Mouse (Mus musculus): ENCODE data around the gene Lypd8.
"Not testable (repeated sequence)": the region's sequence is repeated elsewhere in the genome, so short reads cannot be mapped to it uniquely, and the experiment has no call there.

Lypd8 gene

DNA sequence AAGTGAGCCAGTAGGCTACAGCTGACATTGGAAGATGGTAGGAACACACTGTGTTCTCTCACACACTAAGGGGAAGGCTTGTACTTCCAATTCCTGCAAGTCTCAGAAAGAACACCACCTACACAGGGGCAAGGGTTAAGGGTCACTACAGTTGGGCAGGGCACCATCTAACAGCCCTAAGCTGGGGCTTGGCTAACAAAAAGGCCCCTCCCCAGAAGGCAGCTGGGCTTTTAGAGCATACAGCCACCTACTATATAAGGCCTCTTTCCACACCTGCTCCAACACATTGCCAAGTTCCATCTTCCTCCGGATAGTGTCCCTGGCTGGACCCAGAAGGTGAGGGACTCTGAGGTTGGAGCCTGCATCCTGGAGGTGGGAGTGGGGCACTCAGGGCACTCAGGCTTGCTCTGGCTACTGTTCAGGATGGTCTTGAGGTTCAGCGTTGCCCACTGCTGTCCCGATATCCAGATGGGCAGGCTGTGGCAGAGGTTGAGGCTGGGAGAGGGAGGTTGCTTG, at the start of gene Lypd8:
Gene Lypd8 (plus strand): TSS at position 281 of the 516 bp plus-strand sequence.
- no peak for DNase-seq (ENCODE audit: low read depth, low spot score)

DNA sequence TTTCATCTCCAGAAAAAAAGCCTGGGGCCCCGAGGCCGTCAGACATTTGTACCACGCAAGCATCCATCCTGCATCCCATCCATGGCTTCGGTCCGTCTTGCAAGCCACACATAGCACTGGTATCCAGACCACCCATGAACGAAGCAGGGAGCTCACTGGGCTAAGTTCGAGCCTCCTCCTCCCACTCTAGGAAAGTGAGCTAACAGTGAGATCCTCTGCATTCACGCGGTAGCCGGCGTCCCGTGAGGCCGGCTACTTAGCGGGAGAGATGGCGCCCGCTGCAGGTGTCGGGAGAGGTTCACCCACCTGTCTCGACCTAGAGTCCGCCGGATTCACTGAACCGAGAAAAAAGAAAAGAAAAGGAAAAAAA, 49.0 kb upstream of the Lypd8 start:
- DNase-seq (ENCODE audit: low read depth, low spot score): no peak

DNA sequence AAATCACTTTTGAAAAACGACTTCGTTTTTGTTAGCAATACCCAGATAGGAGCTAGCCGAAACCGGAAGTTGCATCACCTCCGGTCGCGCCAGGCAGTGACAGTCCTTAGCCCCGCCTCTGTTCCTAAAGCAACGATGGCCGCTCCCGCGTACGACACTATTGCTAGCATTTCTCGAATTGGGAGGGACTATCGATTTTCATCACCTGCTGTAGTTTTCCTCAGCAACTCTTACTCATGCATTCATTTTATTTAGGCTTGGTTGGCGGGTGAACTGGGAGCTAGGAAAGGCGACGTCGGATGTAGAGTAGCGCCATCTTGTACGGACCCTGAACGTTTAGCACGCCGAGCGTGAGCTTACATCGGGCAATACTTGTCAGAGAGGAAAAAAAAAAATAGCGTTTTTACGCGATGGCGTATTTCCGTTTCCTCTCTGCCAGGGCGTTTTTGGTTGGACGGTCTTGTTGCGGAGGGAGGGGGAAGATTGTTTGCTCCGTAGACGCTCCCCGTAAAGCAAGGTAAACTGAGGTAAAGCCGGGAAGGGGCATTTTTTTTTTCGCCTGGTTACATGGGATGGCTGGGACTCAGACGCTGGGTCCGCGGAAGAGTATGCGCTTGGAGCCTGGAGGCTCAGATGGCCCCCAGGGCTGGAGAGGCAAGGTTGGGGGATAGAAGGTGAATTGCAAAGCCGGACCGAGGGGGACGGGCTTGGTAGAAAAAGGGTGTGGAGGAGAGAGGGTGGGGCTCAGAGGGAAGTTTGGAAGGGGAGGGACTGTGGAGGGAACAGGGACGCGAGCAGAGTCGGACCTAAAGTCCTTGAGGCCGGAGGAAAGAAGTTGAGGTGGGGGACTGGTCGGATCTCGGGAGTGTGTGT, 48.3 kb upstream of the Lypd8 start, which contains the start of the genes Zfp672 and Sh3bp5l:
Gene Zfp672 (minus strand): TSS at position 64 of the 873 bp plus-strand sequence.
Gene Sh3bp5l (plus strand): TSS at position 449 of the 873 bp plus-strand sequence.
- peak; percentile 92 for DNase-seq (ENCODE audit: low read depth, low spot score)

DNA sequence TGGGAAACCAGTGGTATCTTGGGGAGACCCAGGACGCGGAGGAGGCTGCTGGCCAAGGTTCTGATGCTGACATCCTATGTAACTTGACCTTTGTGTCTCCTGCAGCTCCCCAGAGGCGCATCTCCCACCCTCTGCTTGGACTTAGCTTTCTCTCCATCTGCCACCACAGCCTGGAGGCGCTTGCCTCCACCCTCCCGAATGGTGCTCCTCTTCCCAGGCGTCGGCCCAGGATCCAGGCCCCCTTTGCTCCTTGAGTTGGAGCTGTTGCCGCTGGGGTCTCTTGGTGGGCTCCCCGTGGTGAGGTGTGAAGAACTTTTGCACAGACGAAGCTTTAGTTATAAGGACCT, 47.7 kb upstream of the Lypd8 start:
- DNase-seq (ENCODE audit: low read depth, low spot score): no peak

DNA sequence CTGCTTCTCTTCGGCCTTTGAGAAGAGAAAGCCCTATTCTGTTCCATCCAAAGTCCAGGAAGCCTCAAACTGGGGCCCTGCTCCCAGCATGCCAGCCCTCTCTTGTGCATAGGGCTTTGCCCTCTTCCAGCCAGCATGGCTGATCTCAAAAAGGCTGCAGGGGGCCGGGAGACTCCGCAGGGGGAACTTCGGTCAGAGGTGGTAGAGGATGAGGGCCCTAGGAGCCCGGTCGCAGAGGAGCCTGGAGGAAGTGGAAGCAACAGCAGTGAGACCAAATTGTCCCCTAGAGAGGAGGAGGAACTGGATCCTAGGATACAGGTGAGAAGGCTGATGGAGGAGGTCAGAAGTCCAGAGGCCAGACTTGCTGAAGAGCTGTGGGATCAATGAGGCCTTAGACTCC, 47.3 kb upstream of the Lypd8 start:
- DNase-seq (ENCODE audit: low read depth, low spot score): no peak

DNA sequence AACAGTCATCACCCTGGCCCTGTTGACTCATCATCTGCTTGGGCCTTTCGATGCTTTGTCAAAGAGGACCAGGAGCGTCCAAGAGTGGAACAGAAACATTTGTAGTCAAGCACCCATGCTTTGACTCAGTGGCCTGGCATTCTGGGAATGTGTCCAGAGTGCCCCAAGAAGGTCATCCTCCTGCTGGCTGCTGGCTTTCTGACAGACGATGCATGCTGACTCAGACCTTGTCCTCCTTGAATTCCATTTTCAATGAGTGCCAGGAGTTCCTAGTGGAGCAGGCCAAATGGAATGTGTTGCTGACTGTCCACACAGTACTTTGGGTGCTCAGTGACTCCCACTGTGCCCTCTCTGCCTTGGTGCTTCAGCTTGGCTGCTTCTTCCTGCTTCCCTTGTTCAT, 44.1 kb upstream of the Lypd8 start:
- DNase-seq (ENCODE audit: low read depth, low spot score): peak; percentile 62

DNA sequence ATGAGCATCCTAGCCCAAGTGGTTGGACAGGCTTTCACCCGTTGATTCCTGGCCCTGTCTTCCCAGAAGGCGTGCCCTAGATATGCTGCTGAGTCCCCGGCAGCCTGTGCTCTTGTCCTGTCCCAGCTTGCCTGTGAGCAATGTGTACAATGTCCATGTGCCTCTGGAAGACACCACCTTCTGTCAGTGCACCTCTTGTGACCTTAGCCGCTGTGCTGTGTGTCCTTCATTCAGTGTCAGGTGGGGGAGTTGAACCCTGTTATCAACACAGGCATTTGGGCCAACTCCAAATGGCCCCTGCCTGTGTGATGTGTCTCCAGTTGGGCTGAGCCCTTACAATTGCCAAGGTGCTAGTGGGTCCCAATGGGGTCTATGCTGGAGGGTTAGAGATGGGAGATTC, 32.1 kb upstream of the Lypd8 start:
- no peak for DNase-seq (ENCODE audit: low read depth, low spot score)

DNA sequence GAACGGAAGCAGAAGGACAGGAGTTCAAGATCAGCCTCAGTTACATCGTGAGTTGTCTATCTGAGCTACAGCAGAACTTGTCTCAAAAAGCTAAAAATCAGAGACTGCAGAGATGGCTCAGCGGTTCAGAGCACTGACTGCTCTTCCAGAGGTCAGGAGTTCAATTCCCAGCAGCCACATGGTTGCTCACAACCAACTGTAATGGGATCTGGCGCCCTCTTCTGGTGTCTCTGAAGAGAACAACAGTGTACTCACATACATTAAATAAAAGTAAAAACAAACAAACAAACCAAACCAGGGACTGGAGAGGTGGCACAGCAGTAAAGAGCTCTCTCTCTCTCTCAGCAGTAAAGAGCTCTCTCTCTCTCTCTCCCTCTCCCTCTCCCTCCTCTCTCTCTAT, 28.2 kb upstream of the Lypd8 start:
- DNase-seq (ENCODE audit: low read depth, low spot score): no peak

DNA sequence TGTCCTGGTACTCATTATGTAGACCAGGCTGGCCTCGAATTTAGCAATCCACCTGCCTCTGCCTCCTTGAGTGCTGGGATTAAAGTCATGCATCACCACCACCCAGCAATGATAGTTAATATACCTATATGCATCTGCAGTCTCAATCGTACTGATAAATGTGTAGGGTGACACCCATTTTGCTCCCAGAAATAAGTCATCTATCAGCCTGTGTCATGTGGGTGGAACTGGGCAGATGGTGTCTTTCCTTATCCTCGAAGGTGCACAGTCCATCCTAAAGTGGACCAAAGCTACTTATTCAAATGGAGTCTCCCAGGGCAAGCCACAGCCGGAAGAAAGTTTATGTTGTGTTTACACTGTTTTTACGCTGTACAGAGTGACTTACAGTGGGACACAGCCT, 27.7 kb upstream of the Lypd8 start:
- DNase-seq (ENCODE audit: low read depth, low spot score): no peak

DNA sequence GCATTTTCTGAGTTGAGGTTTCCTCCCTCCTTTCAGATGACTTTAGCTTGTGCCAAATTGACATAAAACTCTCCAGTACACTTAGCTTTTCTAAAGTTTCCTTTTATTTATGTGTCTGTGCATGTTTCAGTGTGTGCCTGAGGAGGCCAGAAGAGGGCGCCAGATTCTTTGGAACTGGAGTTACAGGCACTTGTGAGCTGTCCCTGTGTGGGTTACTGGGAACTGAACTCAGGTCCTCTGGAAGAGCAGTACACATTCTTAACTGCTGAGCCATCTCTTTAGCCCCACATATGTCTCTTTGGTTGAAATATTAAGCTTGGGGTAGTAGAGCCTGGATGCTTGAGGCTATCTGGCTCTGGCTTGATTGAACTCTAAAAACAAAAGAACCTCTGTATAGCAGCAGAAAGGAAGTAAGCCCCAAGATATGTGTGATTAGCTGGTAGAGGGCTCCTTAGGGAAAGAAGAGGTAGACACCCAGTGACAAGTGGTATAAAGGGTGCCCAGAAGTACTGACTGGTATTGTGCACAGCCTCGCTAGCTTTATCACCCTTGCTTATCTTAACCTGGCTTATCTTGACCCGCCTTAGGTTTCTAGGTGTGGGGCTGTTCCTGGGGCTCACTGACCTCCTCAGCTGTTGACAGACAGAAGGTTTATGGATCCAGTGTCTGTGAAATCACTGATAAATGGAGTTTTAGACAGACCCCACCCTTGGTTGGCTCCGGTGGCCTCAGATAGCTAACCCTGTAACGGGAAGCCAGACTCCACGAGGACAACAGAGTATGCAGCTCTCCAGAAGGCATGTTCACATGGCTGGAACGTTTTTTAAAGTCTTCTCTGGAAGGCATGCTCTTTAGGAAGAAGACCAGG, 25.9 kb upstream of the Lypd8 start:
- no peak for DNase-seq (ENCODE audit: low read depth, low spot score)

DNA sequence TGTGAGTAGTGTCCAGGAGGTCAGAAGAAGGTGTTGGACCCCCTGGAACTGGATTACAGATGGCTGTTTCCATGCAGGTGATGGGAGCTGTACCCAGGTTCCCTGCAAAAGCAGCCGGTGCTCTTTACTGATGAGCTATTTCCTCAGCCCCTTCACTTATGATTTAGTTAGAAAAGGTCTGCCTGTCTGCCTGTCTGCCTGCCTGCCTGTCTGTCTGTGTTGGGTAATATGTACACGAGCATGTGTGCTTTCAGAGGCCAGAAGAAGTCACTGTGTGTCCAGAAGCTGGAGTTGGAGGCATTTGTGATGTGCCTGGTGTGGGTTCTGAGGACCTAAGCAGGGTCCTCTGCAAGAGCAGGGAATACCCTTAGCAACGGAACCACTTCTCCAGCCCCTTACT, 25.1 kb upstream of the Lypd8 start:
- no peak for DNase-seq (ENCODE audit: low read depth, low spot score)

DNA sequence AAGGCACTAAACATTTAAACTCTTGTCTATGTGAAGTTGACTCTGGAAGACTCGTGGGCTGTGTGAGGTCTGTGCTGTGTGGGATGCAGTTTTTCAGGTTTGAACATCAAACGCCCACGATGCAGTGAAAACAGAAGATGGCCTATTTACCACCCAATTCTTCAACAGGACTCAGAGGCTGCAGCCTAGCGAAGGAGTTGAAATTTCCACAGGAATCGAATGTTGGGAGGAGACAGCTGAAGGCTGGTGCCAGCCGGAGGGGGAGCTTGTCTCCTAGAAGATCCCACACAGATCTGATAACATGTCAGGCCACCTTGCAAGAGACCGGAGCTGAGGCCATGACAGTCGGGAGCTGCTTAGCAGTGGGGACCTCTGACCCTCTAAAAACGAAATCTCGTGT, 24.4 kb upstream of the Lypd8 start:
- DNase-seq (ENCODE audit: low read depth, low spot score): no peak

DNA sequence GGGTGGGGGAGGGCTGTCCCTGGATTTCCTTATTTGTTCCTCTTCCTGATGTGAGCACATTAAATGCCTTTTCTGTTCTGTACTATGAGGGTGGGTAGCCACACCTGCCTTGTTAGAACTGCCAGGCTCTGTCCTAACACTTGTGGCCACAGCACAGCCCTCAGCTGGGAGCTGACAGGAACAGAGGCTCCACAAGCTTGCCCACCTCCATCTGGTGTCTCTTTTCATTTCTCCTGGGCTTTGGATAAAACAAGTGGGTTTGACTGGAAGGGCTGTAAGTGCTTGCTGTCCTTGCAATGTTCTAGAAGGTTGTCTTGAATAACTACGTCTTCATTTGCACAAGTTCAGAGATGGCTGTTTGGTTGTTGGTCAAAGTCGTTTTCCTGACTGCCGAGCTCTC, 23.9 kb upstream of the Lypd8 start:
- DNase-seq (ENCODE audit: low read depth, low spot score): no peak

DNA sequence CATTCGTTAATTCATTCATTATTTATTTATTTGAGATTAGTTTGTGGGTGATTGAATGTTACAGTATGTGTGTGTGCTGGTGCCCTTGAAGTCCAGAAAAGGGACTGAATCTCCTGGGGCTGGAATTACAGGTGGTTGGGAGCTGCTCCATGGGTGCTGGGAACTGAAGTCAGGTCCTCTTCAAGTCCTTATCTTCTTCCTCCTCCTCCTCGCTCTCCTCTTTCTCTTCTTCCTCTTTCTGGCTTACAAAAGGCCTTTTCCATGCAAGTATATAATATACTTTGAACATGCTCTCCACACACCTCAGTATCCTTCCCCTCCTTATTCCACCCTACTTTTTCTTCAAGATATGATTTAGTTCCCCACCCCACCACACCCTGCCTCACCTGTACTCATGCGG, 21.8 kb upstream of the Lypd8 start:
- DNase-seq (ENCODE audit: low read depth, low spot score): no peak

DNA sequence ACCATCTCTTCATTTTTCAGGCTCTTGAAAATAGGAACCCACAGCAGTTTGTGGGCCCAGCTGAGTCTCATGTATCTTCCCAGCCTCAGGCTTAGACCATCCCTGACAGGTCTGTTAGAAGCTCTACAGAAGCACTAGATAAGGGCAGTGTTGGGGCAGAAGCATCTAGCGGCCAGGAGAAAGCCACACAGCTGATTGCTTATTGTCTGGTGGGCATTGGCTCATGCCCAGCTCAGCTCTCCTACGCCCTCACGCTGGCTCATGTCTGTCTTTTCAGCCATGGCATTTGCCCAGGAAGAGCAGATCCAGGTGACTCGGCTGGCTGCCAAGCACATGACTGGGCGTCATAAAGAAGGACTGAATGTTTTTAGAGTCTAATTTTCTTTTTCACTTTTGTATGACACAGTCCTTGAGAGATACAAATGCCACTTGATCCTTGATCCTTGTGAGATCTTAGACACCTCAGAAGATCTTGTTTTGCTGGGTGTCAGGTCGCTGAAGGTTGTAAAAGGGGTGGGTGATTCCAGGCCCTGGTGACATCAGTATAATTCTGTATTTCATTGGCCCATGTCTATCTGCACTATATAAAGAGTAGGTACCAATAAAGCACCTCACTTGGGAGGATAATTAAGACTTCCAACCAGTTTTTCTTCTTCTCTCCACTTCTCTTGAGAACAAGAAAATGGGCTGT, 20.9 kb upstream of the Lypd8 start:
- no peak for DNase-seq (ENCODE audit: low read depth, low spot score)

DNA sequence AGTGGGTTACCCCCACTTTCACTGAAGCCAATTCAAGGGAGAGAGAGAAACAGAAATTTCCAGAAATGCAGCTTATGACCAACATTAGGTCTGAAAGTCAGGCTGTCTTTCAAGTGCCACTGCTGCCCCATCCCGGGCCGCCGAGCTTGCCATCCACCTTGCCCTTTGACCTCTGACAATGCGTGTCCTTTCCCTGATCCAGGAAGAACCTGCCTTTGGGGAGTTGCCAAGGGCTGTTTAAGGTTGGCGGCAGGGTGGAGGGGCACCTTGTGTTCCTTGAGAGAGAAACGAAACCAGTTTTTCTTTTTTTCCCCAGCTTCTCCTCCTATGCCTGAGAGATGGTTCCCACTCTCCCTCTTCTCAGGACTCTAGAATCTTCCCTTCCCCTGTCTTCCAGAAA, 16.3 kb upstream of the Lypd8 start:
- not testable (repeated sequence) for DNase-seq (ENCODE audit: low read depth, low spot score)

DNA sequence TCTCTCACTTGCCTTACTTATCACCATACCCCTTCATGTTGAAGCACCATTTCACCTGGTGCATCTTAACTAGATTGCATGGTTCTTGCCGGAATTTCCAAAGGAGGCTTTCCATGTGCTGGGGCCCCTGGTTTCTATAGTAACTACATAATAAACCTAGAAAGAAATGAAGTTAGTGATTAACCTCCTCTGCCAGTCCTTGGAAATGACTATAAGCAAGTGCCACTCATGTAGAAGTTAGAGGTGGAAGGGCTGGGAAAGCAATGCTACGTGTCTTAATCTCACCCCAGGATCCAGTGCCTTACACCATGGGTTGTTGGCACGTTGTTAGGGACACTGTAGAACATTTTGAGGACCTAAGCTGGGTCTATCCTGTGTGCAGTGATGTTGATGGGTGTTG, 14.4 kb upstream of the Lypd8 start:
- DNase-seq (ENCODE audit: low read depth, low spot score): no peak

DNA sequence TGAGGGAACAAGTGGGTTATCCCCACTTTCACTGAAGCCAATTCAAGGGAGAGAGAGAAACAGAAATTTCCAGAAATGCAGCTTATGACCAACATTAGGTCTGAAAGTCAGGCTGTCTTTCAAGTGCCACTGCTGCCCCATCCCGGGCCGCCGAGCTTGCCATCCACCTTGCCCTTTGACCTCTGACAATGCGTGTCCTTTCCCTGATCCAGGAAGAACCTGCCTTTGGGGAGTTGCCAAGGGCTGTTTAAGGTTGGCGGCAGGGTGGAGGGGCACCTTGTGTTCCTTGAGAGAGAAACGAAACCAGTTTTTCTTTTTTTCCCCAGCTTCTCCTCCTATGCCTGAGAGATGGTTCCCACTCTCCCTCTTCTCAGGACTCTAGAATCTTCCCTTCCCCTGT, 12.7 kb upstream of the Lypd8 start:
- not testable (repeated sequence) for DNase-seq (ENCODE audit: low read depth, low spot score)

DNA sequence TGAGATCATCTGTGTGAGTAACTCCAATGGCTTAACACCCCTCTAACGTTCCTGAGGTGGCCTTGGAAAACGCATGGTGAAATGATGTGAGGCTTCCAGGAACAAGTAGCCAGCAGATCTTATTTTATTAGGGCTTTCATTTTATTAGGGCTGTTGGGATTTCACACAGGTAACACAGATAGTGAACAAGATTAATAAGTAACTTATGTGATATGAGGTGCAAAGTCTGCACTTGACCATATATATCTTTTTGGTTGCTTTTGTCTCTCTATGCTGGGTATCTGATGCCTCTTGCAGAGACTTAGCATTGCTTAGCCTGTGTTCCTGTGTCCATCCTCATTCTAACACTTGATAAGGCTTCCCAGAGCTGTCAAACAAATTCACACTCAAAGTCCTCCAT, 1.6 kb upstream of the Lypd8 start:
- no peak for DNase-seq (ENCODE audit: low read depth, low spot score)

DNA sequence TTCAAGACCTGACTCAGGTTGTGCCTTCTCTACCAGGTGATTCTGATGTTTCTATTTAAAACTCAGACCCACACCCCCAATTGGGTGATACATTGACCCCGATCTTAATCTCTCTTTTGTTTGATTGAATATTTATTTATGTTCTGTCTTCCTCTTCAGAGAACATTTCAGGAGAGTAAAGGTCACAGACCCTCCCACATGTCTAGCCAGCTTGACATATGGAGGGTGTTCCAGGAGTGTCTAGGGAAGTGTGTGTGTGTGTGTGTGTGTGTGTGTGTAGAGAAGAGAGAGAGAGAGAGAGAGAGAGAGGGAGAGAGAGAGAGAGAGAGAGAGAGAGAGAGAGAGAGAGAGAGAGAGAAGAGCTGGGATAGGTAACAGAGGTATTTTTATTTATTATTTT, 1.2 kb upstream of the Lypd8 start:
- DNase-seq (ENCODE audit: low read depth, low spot score): no peak

DNA sequence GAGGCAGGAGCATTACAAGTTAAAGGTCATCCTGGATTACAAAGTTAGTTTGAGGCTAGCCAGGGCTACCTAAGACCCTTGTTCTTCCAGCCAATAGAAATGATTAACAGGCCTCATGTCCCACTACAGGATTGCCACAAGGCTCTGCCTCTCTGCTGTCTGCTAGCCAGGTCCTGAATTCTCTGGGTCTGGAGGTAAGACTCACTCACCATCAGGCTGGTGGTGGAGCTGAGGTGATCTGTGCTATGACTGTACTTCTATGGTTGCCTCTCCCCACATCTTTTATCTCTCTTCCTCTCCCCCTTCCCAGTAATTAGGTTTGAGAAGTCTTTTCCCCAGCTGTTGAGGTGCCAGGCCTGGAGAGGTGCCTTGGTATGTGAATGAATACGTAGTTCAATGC, 673 bp downstream of the Lypd8 start:
- DNase-seq (ENCODE audit: low read depth, low spot score): no peak

DNA sequence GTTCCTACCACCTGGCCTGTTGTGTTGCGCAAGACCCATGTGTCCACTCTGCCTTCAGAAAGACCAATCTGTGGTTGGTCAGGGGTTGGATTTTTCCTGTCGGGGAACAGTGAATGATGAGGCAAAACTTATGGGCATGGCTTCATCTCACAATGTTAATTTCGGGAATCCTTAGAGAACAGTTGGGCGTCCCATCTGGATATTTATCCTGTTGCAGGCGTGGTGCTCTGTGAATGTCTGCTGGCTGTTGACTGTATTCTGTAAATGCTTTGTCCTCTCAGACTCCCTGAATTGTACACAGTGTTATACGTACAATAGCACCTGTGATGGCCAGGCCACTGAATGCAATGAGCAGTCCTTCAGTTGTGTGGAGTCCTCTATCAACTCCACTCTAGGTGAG, 3.6 kb downstream of the Lypd8 start:
- DNase-seq (ENCODE audit: low read depth, low spot score): no peak

All from skeletal muscle tissue, adult 2 months (tissue).